In the genomic region with DNA sequence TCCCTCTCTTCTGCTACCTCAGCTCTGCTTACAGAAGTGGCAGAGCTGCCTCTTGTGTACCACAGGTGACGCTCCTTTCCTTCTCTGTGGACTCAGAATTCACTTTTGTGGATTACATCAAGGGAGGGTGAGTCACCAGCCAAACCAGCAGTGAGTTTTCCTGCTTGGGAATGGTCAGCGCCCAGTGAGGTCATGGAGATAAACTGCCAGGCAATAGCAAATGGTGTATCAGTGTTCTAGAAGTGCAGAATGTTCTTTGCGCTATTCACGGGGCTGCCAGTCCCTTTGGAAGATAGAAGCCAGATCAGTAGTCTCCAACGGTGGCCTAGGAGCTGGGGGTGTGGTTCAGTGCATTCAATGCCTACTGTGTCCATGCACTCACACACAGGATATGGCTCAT, we compare ENCODE assay signal across 16 mouse cellular contexts. TPM values are rescaled to one million over a fixed set of nuclear protein-coding genes. Genes with fewer than 3 reads are reported as not detected.
"Had no signal": no experiment of that assay in that cellular context is flagged by ENCODE, and none has a peak within 500 bp of the region (broad histone marks: within the 10 kb centered on the region; RNA-seq: fewer than 3 reads in every experiment).

No protein-coding gene starts in this region.

- H3K4me2 ChIP-seq: limb, embryonic 12.5 days; liver, embryonic 13.5 days; lung, embryonic 15.5 days; midbrain, embryonic 11.5 days; midbrain, embryonic 15.5 days; neural tube, embryonic 13.5 days; stomach, embryonic 15.5 days had no signal

- ATAC-seq: liver, postnatal 0 days; midbrain, embryonic 15.5 days had no signal

- H3K9ac ChIP-seq: limb, embryonic 12.5 days; liver, embryonic 13.5 days; liver, postnatal 0 days; lung, embryonic 15.5 days; midbrain, embryonic 15.5 days; neural tube, embryonic 13.5 days; stomach, embryonic 15.5 days had no signal

- H3K4me1 ChIP-seq: limb, embryonic 12.5 days; lung, embryonic 15.5 days; midbrain, embryonic 15.5 days; neural tube, embryonic 13.5 days; stomach, embryonic 15.5 days had no signal

- H3K9me3 ChIP-seq: limb, embryonic 12.5 days; liver, embryonic 13.5 days; lung, embryonic 15.5 days; megakaryocyte, embryonic 14.5 days; midbrain, embryonic 15.5 days; neural tube, embryonic 13.5 days; stomach, embryonic 15.5 days had no signal

- H3K27me3 ChIP-seq: limb, embryonic 12.5 days; lung, embryonic 15.5 days; midbrain, embryonic 15.5 days; neural tube, embryonic 13.5 days; stomach, embryonic 15.5 days had no signal

- H3K4me3 ChIP-seq: limb, embryonic 12.5 days; liver, embryonic 13.5 days; lung, embryonic 15.5 days; megakaryocyte, embryonic 14.5 days; midbrain, embryonic 15.5 days; neural tube, embryonic 13.5 days; stomach, embryonic 15.5 days had no signal

- H3K36me3 ChIP-seq: limb, embryonic 12.5 days; liver, embryonic 13.5 days; lung, embryonic 15.5 days; midbrain, embryonic 15.5 days; neural tube, embryonic 13.5 days; stomach, embryonic 15.5 days had no signal

- H3K27ac ChIP-seq: limb, embryonic 12.5 days; liver, embryonic 13.5 days; lung, embryonic 15.5 days; macrophage; midbrain, embryonic 15.5 days; neural tube, embryonic 13.5 days; stomach, embryonic 15.5 days had no signal

- DNase-seq: kidney, postnatal 25 days; liver; liver, embryonic 13.5 days; liver, postnatal 0 days; lung, postnatal 14 days; right cerebral cortex, postnatal 14 days; thymus, postnatal 14 days had no signal

RNA-seq across cellular contexts. Expression of gene Cpne9, which starts 10.8 kb away (rescaled TPM):
- polyA plus RNA-seq: kidney, embryonic 16.5 days; liver, embryonic 13.5 days; lung, embryonic 15.5 days; macrophage had no signal
